Mouse (Mus musculus): ENCODE results near the gene Dop1a.
"Not testable (repeated sequence)": the region's sequence is repeated elsewhere in the genome, so short reads cannot be mapped to it uniquely, and the experiment has no call there.

The Dop1a gene

GRCm38 (mm10) chr9:86575178-86575577, 108.2 kb downstream of the Dop1a start:
- no peak for DNase-seq (ENCODE audit: low spot score in 2 of 2)

GRCm38 (mm10) chr9:86579657-86580056, 112.7 kb downstream of the Dop1a start:
- no peak for DNase-seq (ENCODE audit: low spot score in 2 of 2)

- DNase-seq (ENCODE audit: low spot score in 2 of 2): peak; percentile 58 to 71
Observed at GRCm38 (mm10) chr9:86583740-86584139, 116.8 kb downstream of the Dop1a start.

- DNase-seq (ENCODE audit: low spot score in 2 of 2): no peak
Observed at GRCm38 (mm10) chr9:86587019-86587795, 120.3 kb downstream of the Dop1a start.

GRCm38 (mm10) chr9:86592676-86593668, 126.0 kb downstream of the Dop1a start:
- no peak for DNase-seq (ENCODE audit: low spot score in 2 of 2)

- not testable (repeated sequence) for DNase-seq (ENCODE audit: low spot score in 2 of 2)
Observed at GRCm38 (mm10) chr9:86594357-86594767, 127.4 kb downstream of the Dop1a start.

- not testable (repeated sequence) for DNase-seq (ENCODE audit: low spot score in 2 of 2)
Observed at GRCm38 (mm10) chr9:86596983-86597382, 130.0 kb downstream of the Dop1a start.

GRCm38 (mm10) chr9:86599723-86600303, 132.9 kb downstream of the Dop1a start:
- no peak for DNase-seq (ENCODE audit: low spot score in 2 of 2)

All from natural killer cell, adult 2 months (primary cell).